Mouse (Mus musculus): ENCODE measurements around the gene Fto. TPM values are rescaled to one million over a fixed set of nuclear protein-coding genes. Genes with fewer than 3 reads are reported as not detected.

Fto gene
- polyA plus RNA-seq, 1 experiment from 2014 or later, result 86.9 TPM

DNA sequence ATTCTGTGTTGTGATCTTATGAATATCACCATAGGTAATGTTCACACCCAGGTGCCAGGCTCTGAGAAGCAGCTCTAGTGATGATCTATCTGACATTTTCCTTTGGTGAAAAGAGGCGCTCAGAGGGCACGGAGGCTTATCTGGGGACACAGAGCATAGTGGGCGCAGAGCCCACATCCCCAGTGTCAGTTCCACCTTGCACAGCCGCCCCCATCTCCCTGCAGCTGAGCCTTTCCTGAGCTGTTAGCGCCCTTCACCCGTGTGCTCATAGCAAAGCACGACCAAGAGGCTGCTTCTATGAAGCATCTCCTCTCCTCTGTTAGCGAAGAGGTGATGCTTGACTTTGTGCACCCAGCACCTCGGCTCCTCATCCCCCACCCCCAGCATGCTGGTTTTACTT is 185.3 kb downstream of the Fto start:
- Histone ChIP-seq H3K4me2 (no peak overlapping the region), H3K36me3 (no peaks in the 10 kb centered on the region; the same call in 1 of the 2 replicates), H3K9me3 (replicated peaks) (no peaks in the 10 kb centered on the region), H3K9ac (no peak overlapping the region), H3K27ac (no peak overlapping the region), H3K4me1 (peaks cover 14% of the 10 kb centered on the region), H3K27me3 (no peaks in the 10 kb centered on the region), H3K4me3 (replicated peaks) (no peak overlapping the region)
- WGBS, result 90% methylated on average over 9 of the region's 9 CpGs
- no peak for ATAC-seq (replicated peaks; ENCODE audit: low FRiP score)

DNA sequence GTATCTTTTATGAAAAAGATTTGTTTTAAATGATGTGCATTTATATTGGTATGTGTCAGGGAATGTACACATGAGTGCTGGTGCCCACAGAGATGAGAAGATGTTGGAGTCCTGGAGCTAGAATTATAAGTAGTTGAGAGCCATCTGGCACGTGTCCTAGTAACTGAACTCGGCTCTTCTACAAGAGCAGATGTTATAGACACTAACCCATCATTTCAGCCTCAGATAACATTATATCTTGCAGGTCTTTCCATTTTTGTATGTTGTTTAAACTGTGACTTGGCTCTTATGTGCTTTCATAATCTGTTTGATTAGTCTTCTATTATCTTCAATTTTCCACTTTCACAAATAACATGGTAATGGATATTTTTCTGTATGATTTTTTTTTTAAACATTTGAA is 186.0 kb downstream of the Fto start:
- Histone ChIP-seq H3K9ac (no peak overlapping the region), H3K36me3 (no peaks in the 10 kb centered on the region; the same call in 1 of the 2 replicates), H3K27me3 (no peaks in the 10 kb centered on the region), H3K4me2 (no peak overlapping the region), H3K27ac (no peak overlapping the region), H3K9me3 (replicated peaks) (no peaks in the 10 kb centered on the region), H3K4me1 (peaks cover 20% of the 10 kb centered on the region), H3K4me3 (replicated peaks) (no peak overlapping the region)
- 76% methylated on average over 2 of the region's 2 CpGs for WGBS
- no peak for ATAC-seq (replicated peaks; ENCODE audit: low FRiP score)

DNA sequence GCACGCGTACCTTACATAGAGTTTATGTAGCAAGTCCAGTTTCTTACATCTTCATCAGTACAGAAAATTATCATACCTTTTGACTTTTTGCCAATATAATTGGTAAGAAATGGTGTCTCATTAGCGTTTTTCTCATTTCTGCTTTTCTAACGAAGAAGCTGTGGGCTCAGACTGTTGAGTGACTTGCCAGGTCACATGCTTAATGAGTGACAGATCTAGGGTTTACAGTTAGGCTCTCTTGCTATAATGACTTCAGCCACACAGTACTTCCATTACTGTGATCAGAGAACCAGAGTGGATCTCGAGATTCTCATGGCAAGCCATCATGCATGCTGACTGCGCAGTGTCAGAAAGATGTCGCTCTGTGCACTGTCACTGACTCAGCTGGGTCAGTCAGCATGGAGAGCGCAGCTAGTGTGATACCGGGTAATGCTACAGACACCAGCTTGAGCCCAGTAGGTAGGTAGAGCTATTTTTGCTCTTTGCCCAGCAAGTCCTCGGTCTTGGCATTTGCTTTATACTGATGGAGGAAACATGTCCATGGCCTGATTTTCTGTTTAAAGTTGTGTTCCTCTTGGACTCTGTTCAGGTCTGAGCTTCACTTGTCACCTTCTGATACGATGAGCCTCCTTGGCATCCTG is 188.8 kb downstream of the Fto start:
- no peak for ATAC-seq (replicated peaks; ENCODE audit: low FRiP score)
- no peak overlapping the region for H3K4me2 ChIP-seq
- WGBS, result 88% methylated on average over 11 of the region's 11 CpGs
- no peaks in the 10 kb centered on the region for H3K9me3 ChIP-seq (replicated peaks)
- H3K27ac ChIP-seq, result no peak overlapping the region
- peaks cover 40% of the 10 kb centered on the region for H3K4me1 ChIP-seq
- no peaks in the 10 kb centered on the region for H3K27me3 ChIP-seq
- H3K36me3 ChIP-seq, result no peaks in the 10 kb centered on the region; the same call in 1 of the 2 replicates
- no peak overlapping the region for H3K9ac ChIP-seq
- H3K4me3 ChIP-seq (replicated peaks), result no peak overlapping the region

DNA sequence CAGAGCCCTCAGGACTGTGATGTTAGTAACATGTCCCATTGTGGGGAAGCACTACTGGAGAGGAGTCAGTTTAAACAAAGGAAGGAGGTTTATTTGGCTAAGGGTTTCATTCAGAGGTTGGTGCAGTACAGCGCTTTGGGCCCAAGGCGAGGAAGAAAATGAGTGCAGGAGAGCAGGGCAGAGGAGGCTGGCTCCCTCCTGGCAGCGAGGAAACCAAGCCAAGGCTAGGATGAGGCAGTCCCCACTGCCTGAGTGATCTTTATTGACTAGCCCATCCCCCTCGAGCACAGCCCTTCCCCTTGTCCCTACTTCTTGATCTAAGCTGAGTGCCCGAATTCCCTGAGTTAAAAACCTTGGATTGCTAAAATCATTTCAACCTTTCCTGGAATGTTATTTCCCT is 189.5 kb downstream of the Fto start:
- Histone ChIP-seq H3K27me3 (no peaks in the 10 kb centered on the region), H3K9ac (no peak overlapping the region), H3K27ac (no peak overlapping the region), H3K4me1 (peaks cover 47% of the 10 kb centered on the region), H3K9me3 (replicated peaks) (no peaks in the 10 kb centered on the region), H3K36me3 (no peaks in the 10 kb centered on the region; the same call in 1 of the 2 replicates), H3K4me2 (no peak overlapping the region), H3K4me3 (replicated peaks) (no peak overlapping the region)
- WGBS, result 49% methylated on average over 5 of the region's 5 CpGs
- no peak for ATAC-seq (replicated peaks; ENCODE audit: low FRiP score)

DNA sequence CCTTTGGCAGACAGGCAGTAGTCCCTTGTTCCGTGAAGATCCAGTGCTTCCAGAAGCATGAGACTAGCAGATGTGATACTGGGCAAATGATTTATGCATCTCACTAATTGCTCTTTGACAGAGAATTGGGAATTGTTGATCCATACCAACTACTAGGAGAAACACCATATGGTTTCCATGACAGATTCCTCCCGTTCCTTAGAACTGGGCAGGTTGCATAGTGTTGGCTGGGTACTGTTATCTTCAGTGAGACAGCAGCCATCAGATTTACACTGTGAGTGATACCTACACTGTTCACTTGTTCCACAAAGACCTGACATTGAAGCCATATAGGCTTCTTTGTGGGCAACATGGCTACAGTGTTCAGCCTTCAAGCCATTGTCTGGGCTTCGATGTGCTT is 191.0 kb downstream of the Fto start:
- no peak for ATAC-seq (replicated peaks; ENCODE audit: low FRiP score)
- Histone ChIP-seq H3K4me3 (replicated peaks) (no peak overlapping the region), H3K4me2 (no peak overlapping the region), H3K27me3 (no peaks in the 10 kb centered on the region), H3K9me3 (replicated peaks) (no peaks in the 10 kb centered on the region), H3K27ac (no peak overlapping the region), H3K36me3 (no peaks in the 10 kb centered on the region), H3K4me1 (peaks cover 60% of the 10 kb centered on the region), H3K9ac (no peak overlapping the region)
- WGBS, result 82% methylated on average over 3 of the region's 3 CpGs

DNA sequence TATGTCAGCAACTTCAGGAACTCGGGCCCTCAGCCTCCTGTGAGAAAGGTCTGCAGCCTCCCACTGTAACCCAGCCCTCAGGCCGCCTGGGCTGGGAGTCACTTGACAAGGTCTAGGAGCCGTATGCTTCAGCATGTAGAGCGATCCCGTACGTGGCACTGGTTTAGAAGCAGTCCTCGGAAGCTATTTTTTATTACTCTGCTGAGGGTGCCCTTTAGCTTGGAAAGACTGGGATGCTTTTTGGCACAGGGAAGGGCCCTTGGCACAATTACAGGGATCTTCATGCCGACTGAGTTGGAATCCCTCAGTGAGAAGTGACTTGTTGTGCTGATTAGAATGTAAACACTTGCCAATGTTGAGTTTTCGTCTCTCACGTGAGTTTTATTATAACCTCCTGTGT is 191.6 kb downstream of the Fto start:
- Histone ChIP-seq H3K9ac (no peak overlapping the region), H3K36me3 (no peaks in the 10 kb centered on the region), H3K27ac (no peak overlapping the region), H3K27me3 (no peaks in the 10 kb centered on the region), H3K9me3 (replicated peaks) (no peaks in the 10 kb centered on the region), H3K4me2 (no peak overlapping the region), H3K4me3 (replicated peaks) (no peak overlapping the region), H3K4me1 (peaks cover 60% of the 10 kb centered on the region)
- 76% methylated on average over 10 of the region's 10 CpGs for WGBS
- ATAC-seq (replicated peaks; ENCODE audit: low FRiP score), result no peak

DNA sequence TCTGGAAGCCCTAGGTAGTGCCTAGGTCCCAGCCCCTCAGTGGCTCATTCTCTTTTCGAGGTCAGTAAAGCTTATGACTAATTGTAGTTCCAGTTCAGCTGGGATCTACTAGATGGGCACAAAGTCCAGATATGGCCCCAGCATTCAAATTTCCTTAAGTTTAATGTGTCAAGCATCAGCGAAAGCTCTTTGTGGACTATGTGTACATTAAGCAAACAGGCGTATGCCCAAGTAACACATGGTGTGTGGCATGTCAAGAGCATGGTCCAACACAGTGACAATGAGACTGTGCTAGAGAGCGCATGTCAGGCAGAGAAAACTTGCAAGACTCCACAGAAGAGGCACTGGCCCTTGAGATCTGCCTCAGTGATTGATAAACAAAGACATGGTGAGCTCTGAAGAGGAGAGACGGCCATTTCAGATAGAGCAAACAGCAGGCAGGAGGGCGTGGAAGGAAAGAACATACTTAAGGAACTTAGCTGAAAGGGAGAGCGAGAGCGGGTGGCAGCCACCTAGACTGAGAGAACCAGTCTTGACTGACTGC is 192.2 kb downstream of the Fto start:
- ATAC-seq (replicated peaks; ENCODE audit: low FRiP score), result no peak
- 79% methylated on average over 8 of the region's 8 CpGs for WGBS

DNA sequence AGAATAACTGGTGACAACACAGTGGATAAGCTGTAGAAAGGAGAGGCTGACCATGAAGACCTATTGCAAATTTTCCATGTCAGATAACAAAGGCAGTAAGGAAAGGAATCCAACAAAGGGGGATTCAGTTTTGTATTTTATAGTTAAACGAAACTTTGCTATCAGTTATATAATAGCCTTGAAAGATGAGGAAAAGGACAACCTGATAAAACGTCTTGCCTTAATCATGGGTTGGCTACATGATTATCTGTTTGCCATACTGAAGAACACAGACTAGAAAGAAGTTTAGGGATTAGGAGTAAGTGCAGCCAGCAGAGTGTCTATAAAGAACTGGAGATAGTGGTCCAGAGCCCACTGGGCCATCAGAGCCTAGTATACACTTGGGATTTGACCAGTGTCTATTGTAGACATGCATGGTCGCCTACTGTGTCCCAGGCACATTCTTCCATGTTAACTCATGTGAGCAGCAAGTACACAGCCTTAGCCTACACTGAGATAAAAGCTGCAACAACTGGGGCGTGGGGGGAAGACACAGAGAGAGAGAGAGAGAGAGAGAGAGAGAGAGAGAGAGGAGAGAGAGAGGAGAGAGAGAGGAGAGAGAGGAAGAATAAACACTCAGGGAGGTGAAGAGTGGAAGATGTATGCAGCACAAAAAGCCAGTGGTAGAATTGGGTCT is 192.8 kb downstream of the Fto start:
- H3K9ac ChIP-seq, result no peak overlapping the region
- H3K4me2 ChIP-seq, result no peak overlapping the region
- no peaks in the 10 kb centered on the region for H3K9me3 ChIP-seq (replicated peaks)
- WGBS, result 68% methylated on average over 4 of the region's 4 CpGs
- H3K36me3 ChIP-seq, result no peaks in the 10 kb centered on the region
- H3K4me3 ChIP-seq (replicated peaks), result no peak overlapping the region
- H3K27me3 ChIP-seq, result no peaks in the 10 kb centered on the region
- 0 out of 2 replicates have a peak, but pooled peaks have one; percentile 41 for ATAC-seq (replicated peaks; ENCODE audit: low FRiP score)
- peaks cover 64% of the 10 kb centered on the region for H3K4me1 ChIP-seq
- H3K27ac ChIP-seq, result no peak overlapping the region

More for the DNA sequence above, 192.2 kb downstream of the Fto start:
- Histone ChIP-seq H3K4me1 (peaks cover 64% of the 10 kb centered on the region), H3K4me3 (replicated peaks) (no peak overlapping the region), H3K27me3 (no peaks in the 10 kb centered on the region), H3K27ac (no peak overlapping the region), H3K9me3 (replicated peaks) (no peaks in the 10 kb centered on the region), H3K36me3 (no peaks in the 10 kb centered on the region), H3K4me2 (no peak overlapping the region), H3K9ac (no peak overlapping the region)

DNA sequence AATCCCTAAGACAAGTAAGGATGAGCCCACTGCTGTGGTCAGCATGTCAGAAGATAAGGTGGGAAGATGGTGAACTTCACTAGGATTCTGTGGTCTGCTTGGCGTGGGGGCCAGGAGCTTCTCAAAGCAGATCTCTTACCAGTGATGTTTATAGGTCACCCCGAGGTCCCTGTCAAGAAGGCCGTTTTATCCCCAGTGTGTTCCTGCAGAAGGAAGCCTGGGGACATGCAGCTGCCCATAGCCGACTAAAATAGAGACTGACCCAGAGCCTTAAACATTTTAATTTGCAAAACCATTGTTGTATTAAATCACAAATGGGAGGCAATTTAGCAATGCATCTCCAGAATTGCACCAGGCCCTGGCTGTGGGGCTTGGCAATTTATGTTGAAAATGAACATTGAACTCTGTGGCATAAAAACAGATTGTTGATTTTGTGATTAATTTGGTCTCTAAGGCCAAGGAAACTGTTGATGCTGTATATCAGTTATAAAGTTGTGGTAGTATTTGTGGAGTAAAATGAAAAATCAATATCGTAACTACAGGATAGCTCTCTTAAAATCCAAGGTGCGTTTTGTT is 193.4 kb downstream of the Fto start:
- peaks cover 64% of the 10 kb centered on the region for H3K4me1 ChIP-seq
- H3K27me3 ChIP-seq, result no peaks in the 10 kb centered on the region
- H3K27ac ChIP-seq, result no peak overlapping the region
- H3K4me2 ChIP-seq, result no peak overlapping the region
- WGBS, result 55% methylated on average over 6 of the region's 6 CpGs
- H3K4me3 ChIP-seq (replicated peaks), result no peak overlapping the region
- ATAC-seq (replicated peaks; ENCODE audit: low FRiP score), result no peak
- no peaks in the 10 kb centered on the region for H3K9me3 ChIP-seq (replicated peaks)
- no peaks in the 10 kb centered on the region for H3K36me3 ChIP-seq
- no peak overlapping the region for H3K9ac ChIP-seq

DNA sequence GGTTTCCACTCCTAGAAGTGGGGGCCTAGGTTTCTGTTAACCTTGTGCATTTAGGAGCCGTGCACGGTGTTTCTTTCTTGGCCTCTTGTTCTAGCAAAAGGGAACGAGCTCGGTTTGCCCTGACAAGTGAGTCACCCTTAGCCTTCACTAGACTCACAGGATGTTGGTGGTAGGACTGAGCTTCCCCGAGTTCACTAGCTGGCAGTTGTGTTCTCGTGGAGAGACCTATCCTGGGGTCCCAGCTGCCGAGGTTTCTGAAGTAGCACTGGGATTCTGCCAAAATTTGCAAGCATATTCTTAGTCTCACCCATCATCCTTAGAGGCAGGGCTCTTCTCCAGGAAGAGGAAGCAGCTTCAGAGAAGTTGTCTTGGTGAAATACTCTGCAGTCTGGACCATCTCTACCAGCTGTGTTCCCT is 194.4 kb downstream of the Fto start:
- Histone ChIP-seq H3K4me1 (peaks cover 62% of the 10 kb centered on the region), H3K27ac (peak overlapping the region; percentile 35; the same call in 1 of the 2 replicates), H3K4me2 (no peak overlapping the region), H3K9me3 (replicated peaks) (no peaks in the 10 kb centered on the region), H3K4me3 (replicated peaks) (no peak overlapping the region), H3K27me3 (no peaks in the 10 kb centered on the region), H3K9ac (no peak overlapping the region), H3K36me3 (no peaks in the 10 kb centered on the region)
- ATAC-seq (replicated peaks; ENCODE audit: low FRiP score), result no peak
- WGBS, result 45% methylated on average over 7 of the region's 7 CpGs

DNA sequence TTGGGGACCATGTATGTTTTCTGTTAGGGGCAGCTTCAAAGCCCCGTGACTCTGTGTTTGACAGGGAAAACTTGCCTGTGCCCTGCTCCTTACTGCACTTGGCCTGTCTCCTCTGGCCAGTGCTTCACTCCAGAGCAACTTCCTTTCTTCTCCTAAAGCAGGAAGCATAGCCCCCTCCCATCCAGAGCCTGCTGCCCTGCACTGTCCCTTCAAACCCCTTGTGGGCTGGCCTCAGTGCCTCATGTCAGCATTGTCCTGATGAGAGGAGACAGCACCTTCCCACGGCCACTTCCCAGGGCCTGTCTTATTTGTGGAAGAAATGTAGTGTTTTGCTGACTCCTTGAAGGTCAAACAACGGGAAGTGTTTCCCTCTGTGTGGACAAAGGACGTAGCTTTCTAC is 195.0 kb downstream of the Fto start:
- ATAC-seq (replicated peaks; ENCODE audit: low FRiP score), result no peak
- H3K36me3 ChIP-seq, result no peaks in the 10 kb centered on the region
- H3K9ac ChIP-seq, result no peak overlapping the region
- peaks cover 56% of the 10 kb centered on the region for H3K4me1 ChIP-seq
- no peaks in the 10 kb centered on the region for H3K27me3 ChIP-seq
- H3K9me3 ChIP-seq (replicated peaks), result no peaks in the 10 kb centered on the region
- no peak overlapping the region for H3K4me2 ChIP-seq
- 66% methylated on average over 4 of the region's 4 CpGs for WGBS
- no peak overlapping the region for H3K4me3 ChIP-seq (replicated peaks)
- H3K27ac ChIP-seq, result peak overlapping the region; percentile 35; the same call in 1 of the 2 replicates

DNA sequence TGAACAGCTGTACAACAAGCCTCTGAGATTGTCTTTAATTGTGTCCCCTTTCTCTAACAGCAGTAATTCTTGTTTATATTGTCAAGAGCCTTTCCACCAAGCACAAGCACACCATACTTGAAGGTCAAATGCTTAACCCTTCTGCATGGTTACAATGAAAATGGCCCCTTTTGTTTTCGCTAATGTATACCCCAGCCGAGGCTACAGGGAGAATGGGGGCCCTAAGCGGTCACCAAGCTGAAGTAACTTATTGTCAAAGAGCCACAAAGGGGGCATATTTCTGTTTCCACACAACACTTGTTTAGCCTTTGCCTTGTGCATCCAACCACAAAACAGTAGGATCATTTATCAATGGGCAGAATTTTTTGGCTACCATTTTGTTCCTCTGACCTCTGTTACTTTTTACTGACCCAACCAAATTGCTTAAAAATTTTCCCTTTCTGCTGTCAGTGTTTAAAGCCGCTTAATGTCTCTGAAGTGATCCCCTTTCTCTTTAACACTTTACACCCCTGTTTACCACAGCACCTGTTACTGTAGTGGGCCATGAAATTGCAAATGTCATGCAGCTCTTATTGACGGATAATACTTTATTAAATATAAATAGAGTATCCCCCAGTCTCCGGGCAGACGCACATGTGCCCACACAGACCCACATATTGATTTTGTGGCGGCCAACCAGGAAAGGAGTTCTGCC is 196.0 kb downstream of the Fto start:
- no peaks in the 10 kb centered on the region for H3K9me3 ChIP-seq (replicated peaks)
- no peaks in the 10 kb centered on the region for H3K27me3 ChIP-seq
- no peaks in the 10 kb centered on the region for H3K36me3 ChIP-seq
- no peak overlapping the region for H3K4me2 ChIP-seq
- H3K4me3 ChIP-seq (replicated peaks), result no peak overlapping the region
- ATAC-seq (replicated peaks; ENCODE audit: low FRiP score), result no peak
- WGBS, result 76% methylated on average over 8 of the region's 8 CpGs
- H3K27ac ChIP-seq, result no peak overlapping the region
- no peak overlapping the region for H3K9ac ChIP-seq
- peaks cover 49% of the 10 kb centered on the region for H3K4me1 ChIP-seq

Data from kidney, embryonic 15.5 days (tissue).